Mouse (Mus musculus) limb, embryonic 10.5 days (tissue): ENCODE measurements around the gene Olfr547. TPM values are rescaled to one million over a fixed set of nuclear protein-coding genes. Genes with fewer than 3 reads are reported as not detected.

Experiments
- DNase-seq: peaks from one replicate; pipeline ENCODE4 v3.0.0-alpha.2; 2017; ENCODE audit warnings: low spot score
- H3K27ac ChIP-seq: fragments of 300-500 bp; sonication (generic); 2 replicates; pipeline ENCODE4 v1.5.1; 2016; ENCODE audit warnings: mild to moderate bottlenecking
- H3K27me3 ChIP-seq: fragments of 300-500 bp; sonication (generic); 2 replicates; pipeline ENCODE4 v1.6.1; 2016; ENCODE audit warnings: low read depth, mild to moderate bottlenecking; ENCODE audit not compliant: poor library complexity, severe bottlenecking
- H3K36me3 ChIP-seq: fragments of 300-500 bp; sonication (generic); 2 replicates; pipeline ENCODE4 v1.6.1; 2016; ENCODE audit warnings: mild to moderate bottlenecking, moderate library complexity
- H3K4me1 ChIP-seq: fragments of 300-500 bp; sonication (generic); 2 replicates; pipeline ENCODE4 v1.6.1; 2016
- H3K4me3 ChIP-seq: fragments of 300-500 bp; sonication (generic); 2 replicates; pipeline ENCODE4 v1.5.1; 2016; ENCODE audit warnings: mild to moderate bottlenecking, moderate library complexity
- H3K9me3 ChIP-seq: fragments of 300-500 bp; sonication (generic); replicated peaks from 2 replicates; pipeline ENCODE4 v1.6.1; 2016; ENCODE audit warnings: mild to moderate bottlenecking
- whole genome bisulfite sequencing: fragments of 180-500 bp; shearing (Covaris S2); methylation state at CpG from one replicate; pipeline ENCODE4 v1.1.7; 2016; 5-methylcytosine and 5-hydroxymethylcytosine counted together
- polyA plus RNA-seq: library from polyadenylated mRNA; unstranded; fragments of >200 nt; fragmentation: Nextera tagmentation; extraction: Ambion mirVana; gene quantifications from 2 replicates; pipeline ENCODE4 v1.2.1, GENCODE M21; 2016

The Olfr547 gene
- polyA plus RNA-seq, 1 experiment from 2014 or later = not detected

GRCm38 (mm10) chr7:102575998-102576397, 41.4 kb downstream of the Olfr547 start:
- WGBS = 81% methylated on average over 6 of the region's 6 CpGs

More at GRCm38 (mm10) chr7:102575998-102576397, 41.4 kb downstream of the Olfr547 start:
- Histone ChIP-seq H3K4me1 (no peaks in the 10 kb centered on the region), H3K27me3 (no peaks in the 10 kb centered on the region), H3K27ac (no peak overlapping the region), H3K4me3 (no peak overlapping the region), H3K9me3 (no peaks in the 10 kb centered on the region), H3K36me3 (no peaks in the 10 kb centered on the region)
- no peak for DNase-seq

Other genes with a start within 250 kb of the Olfr547 start
- 269 and 280 TPM in 2 replicates for gene Rrm1, start 93.1 kb upstream of the Olfr547 start, polyA plus RNA-seq
- 0.24 and 0.33 TPM in 2 replicates for gene Olfr543, start 53.1 kb upstream of the Olfr547 start, polyA plus RNA-seq
- gene Olfr544, start 46.4 kb upstream of the Olfr547 start, polyA plus RNA-seq = 0.06 and 0.10 TPM in 2 replicates
- gene Olfr545, start 35.2 kb upstream of the Olfr547 start, polyA plus RNA-seq = 0.05 and 0.21 TPM in 2 replicates
- gene Olfr548-ps1, start 6.1 kb downstream of the Olfr547 start, polyA plus RNA-seq = not detected in 2 replicates
- not detected in 2 replicates for gene Olfr549, start 15.1 kb downstream of the Olfr547 start, polyA plus RNA-seq
- gene Trim21, start 30.7 kb downstream of the Olfr547 start, polyA plus RNA-seq = 0.39 and 0.48 TPM in 2 replicates
- not detected in 2 replicates for gene Olfr550, start 36.7 kb downstream of the Olfr547 start, polyA plus RNA-seq
- not detected in 2 replicates for gene Olfr551, start 57.1 kb downstream of the Olfr547 start, polyA plus RNA-seq
- not detected in 2 replicates for gene Olfr552, start 63.0 kb downstream of the Olfr547 start, polyA plus RNA-seq
- gene Olfr553, start 83.5 kb downstream of the Olfr547 start, polyA plus RNA-seq = not detected in 2 replicates
- not detected in 2 replicates for gene Olfr554, start 103.7 kb downstream of the Olfr547 start, polyA plus RNA-seq
- gene Olfr555, start 124.1 kb downstream of the Olfr547 start, polyA plus RNA-seq = not detected in 2 replicates
- gene Olfr556, start 130.2 kb downstream of the Olfr547 start, polyA plus RNA-seq = not detected in 2 replicates
- gene Trim68, start 152.6 kb downstream of the Olfr547 start, polyA plus RNA-seq = 7.8 and 13.0 TPM in 2 replicates
- not detected in 2 replicates for gene Olfr557, start 161.2 kb downstream of the Olfr547 start, polyA plus RNA-seq
- gene Olfr558, start 167.5 kb downstream of the Olfr547 start, polyA plus RNA-seq = not detected in 2 replicates
- gene Olfr33, start 184.3 kb downstream of the Olfr547 start, polyA plus RNA-seq = not detected in 2 replicates
- gene Olfr559, start 192.7 kb downstream of the Olfr547 start, polyA plus RNA-seq = not detected in 2 replicates
- gene Olfr560, start 224.6 kb downstream of the Olfr547 start, polyA plus RNA-seq = not detected in 2 replicates
- gene Olfr78, start 224.7 kb downstream of the Olfr547 start, polyA plus RNA-seq = not detected in 2 replicates
- not detected in 2 replicates for gene Olfr561, start 236.5 kb downstream of the Olfr547 start, polyA plus RNA-seq